Mouse (Mus musculus): ENCODE data around the gene Ror1.

- TF ChIP-seq CTCF (IDR thresholded peaks at IDR 0.05; ENCODE audit: control insufficient read depth, insufficient read depth, insufficient replicate concordance, low read depth, low read length) = no peak
- TF ChIP-seq POLR2A (IDR thresholded peaks at IDR 0.05; ENCODE audit: control insufficient read depth, low read depth, low read length) = no peak
Measured at GRCm38 (mm10) chr4:100252050-100252449, 156.5 kb downstream of the Ror1 start.
